Mouse (Mus musculus) mouse embryonic stem cell (cell line): ENCODE measurements around the gene Gm6465.
"Not testable (repeated sequence)": the region's sequence is repeated elsewhere in the genome, so short reads cannot be mapped to it uniquely, and the experiment has no call there.

Experiments
- in situ Hi-C, 2 experiments: fragments of 300-500 bp; cut with MboI; formaldehyde crosslinking; loops; 1 replicate in 1 of 2; 3 replicates in 1 of 2; pipeline ENCODE4 v1.14.3; 2019 to 2020; ENCODE audit warnings: low sequenced_read_pairs in 2 of 2, low pct_unique_long_range_greater_than_20kb in 1 of 2, mixed read lengths in 1 of 2; ENCODE audit not compliant: unreplicated experiment in 1 of 2

The Gm6465 gene

GRCm38 (mm10) chr5:11845239-11845638 is at the start of gene Gm6465:
Gene Gm6465, plus strand, starts transcription at chr5:11845539.
- in situ Hi-C loops, result not testable (repeated sequence)

GRCm38 (mm10) chr5:11845824-11846223 is 485 bp downstream of the Gm6465 start:
- in situ Hi-C loops, result not testable (repeated sequence)

- in situ Hi-C loops, result not testable (repeated sequence)
Observed at GRCm38 (mm10) chr5:11857909-11858308, 12.6 kb downstream of the Gm6465 start.
